Mouse (Mus musculus): Measurements from ENCODE around the gene Rem2. TPM values are rescaled to one million over a fixed set of nuclear protein-coding genes. Genes with fewer than 3 reads are reported as not detected.

The Rem2 gene
- polyA plus RNA-seq, 1 experiment from 2014 or later, result 0.34 TPM

DNA sequence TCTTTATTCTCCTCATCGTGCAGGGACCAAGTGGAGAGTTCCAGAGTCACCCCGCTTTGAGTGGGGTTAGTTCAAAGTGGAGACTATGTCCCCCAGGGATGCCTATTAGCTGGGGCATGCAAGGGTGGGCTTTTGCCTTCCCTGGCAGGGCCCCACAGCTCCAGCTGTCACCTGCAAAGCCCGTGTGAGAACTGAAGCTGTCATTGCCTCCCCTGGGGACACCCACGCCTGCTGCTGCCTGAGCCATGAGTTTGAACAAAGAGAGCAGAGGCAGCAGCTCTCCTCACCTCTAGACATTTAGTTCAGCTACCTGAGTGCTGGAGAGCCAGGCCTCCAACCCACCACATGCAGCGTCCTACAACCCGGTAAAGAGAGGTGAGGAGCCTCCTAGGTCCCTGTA is 4.8 kb downstream of the Rem2 start:
- Histone ChIP-seq H3K4me3 (ENCODE audit: low read depth, low read length) (no peak overlapping the region), H3K4me2 (ENCODE audit: low read depth, low read length) (no peak overlapping the region), H3K27ac (ENCODE audit: low read length) (no peak overlapping the region), H3K27me3 (ENCODE audit: control insufficient read depth, insufficient read depth, low read depth, low read length) (peaks cover 53% of the 10 kb centered on the region), H3K9ac (ENCODE audit: low read depth, low read length) (no peak overlapping the region), H3K36me3 (ENCODE audit: control insufficient read depth, insufficient read depth) (no peaks in the 10 kb centered on the region), H3K4me1 (ENCODE audit: control insufficient read depth, low read depth, low read length) (peaks cover 6% of the 10 kb centered on the region), H3K9me3 (replicated peaks; ENCODE audit: control insufficient read depth, low read length) (no peaks in the 10 kb centered on the region)
- no peak for ATAC-seq (ENCODE audit: low read depth)
- WGBS (ENCODE audit: insufficient replicate concordance), result 57% methylated on average over 6 of the region's 6 CpGs

DNA sequence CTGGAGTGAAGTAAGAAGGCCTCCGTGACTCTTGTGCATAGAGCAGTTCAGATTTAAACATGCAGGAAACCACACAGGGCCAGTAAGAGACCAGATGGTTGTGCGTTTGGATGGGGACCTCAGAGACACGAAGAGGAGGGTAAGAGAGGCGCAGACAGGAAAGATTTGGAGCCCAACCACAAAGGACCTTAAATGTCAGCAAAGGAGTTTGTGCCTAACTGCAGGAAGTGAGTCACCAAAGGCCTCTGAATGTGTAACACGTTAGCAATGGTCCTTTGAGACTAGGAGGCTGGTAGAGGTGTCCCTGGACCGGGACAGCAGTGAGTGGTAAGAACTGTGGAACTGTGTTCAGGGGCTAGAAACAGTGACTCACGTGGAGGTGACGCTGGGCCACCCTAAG is 5.5 kb downstream of the Rem2 start:
- Histone ChIP-seq H3K4me3 (ENCODE audit: low read depth, low read length) (no peak overlapping the region), H3K27me3 (ENCODE audit: control insufficient read depth, insufficient read depth, low read depth, low read length) (peaks cover 46% of the 10 kb centered on the region), H3K27ac (ENCODE audit: low read length) (no peak overlapping the region), H3K4me1 (ENCODE audit: control insufficient read depth, low read depth, low read length) (peaks cover 6% of the 10 kb centered on the region), H3K9ac (ENCODE audit: low read depth, low read length) (no peak overlapping the region), H3K36me3 (ENCODE audit: control insufficient read depth, insufficient read depth) (no peaks in the 10 kb centered on the region), H3K4me2 (ENCODE audit: low read depth, low read length) (no peak overlapping the region), H3K9me3 (replicated peaks; ENCODE audit: control insufficient read depth, low read length) (no peaks in the 10 kb centered on the region)
- WGBS (ENCODE audit: insufficient replicate concordance), result 27% methylated on average over 8 of the region's 8 CpGs
- ATAC-seq (ENCODE audit: low read depth), result no peak

DNA sequence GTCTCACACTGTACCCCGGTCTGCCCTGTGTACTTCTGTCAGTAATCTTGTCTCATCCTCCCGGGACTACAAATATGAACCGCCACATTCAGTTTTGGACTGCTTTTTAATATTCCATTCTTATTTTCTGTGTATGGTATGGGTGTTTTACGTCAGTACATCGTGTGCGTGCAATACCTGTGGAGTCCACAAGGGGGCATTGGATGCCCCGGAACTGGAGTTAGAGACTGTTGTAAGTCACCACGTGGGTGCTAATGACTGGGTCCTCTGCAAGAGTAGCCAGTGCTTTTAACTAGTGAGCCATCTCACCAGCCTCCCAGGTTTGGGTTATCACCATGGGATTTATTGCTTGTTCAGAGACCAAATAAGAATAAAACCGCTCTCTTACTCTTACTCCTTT is 6.6 kb downstream of the Rem2 start:
- WGBS (ENCODE audit: insufficient replicate concordance), result 40% methylated on average over 9 of the region's 9 CpGs
- H3K4me1 ChIP-seq (ENCODE audit: control insufficient read depth, low read depth, low read length), result peaks cover 4% of the 10 kb centered on the region
- no peak overlapping the region for H3K9ac ChIP-seq (ENCODE audit: low read depth, low read length)
- H3K9me3 ChIP-seq (replicated peaks; ENCODE audit: control insufficient read depth, low read length), result no peaks in the 10 kb centered on the region
- H3K4me3 ChIP-seq (ENCODE audit: low read depth, low read length), result no peak overlapping the region
- no peak overlapping the region for H3K4me2 ChIP-seq (ENCODE audit: low read depth, low read length)
- no peak overlapping the region for H3K27ac ChIP-seq (ENCODE audit: low read length)
- H3K36me3 ChIP-seq (ENCODE audit: control insufficient read depth, insufficient read depth), result no peaks in the 10 kb centered on the region
- H3K27me3 ChIP-seq (ENCODE audit: control insufficient read depth, insufficient read depth, low read depth, low read length), result peaks cover 35% of the 10 kb centered on the region
- no peak for ATAC-seq (ENCODE audit: low read depth)

DNA sequence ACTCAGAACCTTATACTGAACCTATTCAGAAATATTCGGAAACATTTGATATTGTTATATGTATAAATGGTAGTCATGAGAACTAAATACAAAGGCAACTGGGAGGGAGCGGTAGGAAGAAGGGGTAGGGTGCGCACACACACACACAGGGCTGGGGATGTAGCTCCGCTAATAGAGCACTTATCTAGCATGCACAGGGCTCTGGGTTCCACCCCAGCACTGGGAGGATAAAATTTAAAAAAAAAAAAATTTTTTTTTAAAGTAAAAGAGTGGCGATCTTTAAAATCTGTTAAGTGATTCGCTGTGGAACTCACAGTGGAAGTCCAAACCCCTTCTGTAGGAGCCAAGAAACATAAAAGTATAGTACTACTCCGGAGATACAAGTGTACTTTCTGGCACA is 10.0 kb downstream of the Rem2 start:
- Histone ChIP-seq H3K4me1 (ENCODE audit: control insufficient read depth, low read depth, low read length) (no peaks in the 10 kb centered on the region), H3K4me3 (ENCODE audit: low read depth, low read length) (no peak overlapping the region), H3K9me3 (replicated peaks; ENCODE audit: control insufficient read depth, low read length) (no peaks in the 10 kb centered on the region), H3K4me2 (ENCODE audit: low read depth, low read length) (no peak overlapping the region), H3K27me3 (ENCODE audit: control insufficient read depth, insufficient read depth, low read depth, low read length) (peaks cover 3% of the 10 kb centered on the region; the same call in 1 of the 2 replicates), H3K27ac (ENCODE audit: low read length) (no peak overlapping the region), H3K9ac (ENCODE audit: low read depth, low read length) (no peak overlapping the region), H3K36me3 (ENCODE audit: control insufficient read depth, insufficient read depth) (no peaks in the 10 kb centered on the region)
- ATAC-seq (ENCODE audit: low read depth), result no peak
- 36% methylated on average over 7 of the region's 7 CpGs for WGBS (ENCODE audit: insufficient replicate concordance)

DNA sequence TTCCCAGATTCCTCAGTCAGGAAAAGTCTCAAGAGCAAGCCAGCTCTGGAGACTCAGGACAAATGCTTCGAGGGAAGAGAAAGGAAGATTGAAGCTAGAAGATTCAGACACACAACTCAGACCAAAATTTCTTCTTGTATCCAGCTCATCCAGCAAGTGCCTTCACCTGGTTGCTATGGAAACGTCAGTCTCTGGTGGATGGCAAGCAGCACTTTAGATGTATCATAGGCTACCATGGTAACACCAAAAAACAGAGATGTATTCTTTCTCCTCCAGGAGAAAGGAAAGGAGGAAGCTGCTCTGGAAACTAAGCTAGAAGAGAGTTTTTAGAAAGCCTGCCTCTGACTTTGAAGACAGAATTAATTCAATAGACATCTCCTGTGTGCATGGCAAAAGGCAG is 11.8 kb downstream of the Rem2 start:
- H3K27me3 ChIP-seq (ENCODE audit: control insufficient read depth, insufficient read depth, low read depth, low read length), result no peaks in the 10 kb centered on the region
- no peak for ATAC-seq (ENCODE audit: low read depth)
- no peak overlapping the region for H3K27ac ChIP-seq (ENCODE audit: low read length)
- H3K4me2 ChIP-seq (ENCODE audit: low read depth, low read length), result no peak overlapping the region
- H3K9ac ChIP-seq (ENCODE audit: low read depth, low read length), result no peak overlapping the region
- no peaks in the 10 kb centered on the region for H3K9me3 ChIP-seq (replicated peaks; ENCODE audit: control insufficient read depth, low read length)
- no peak overlapping the region for H3K4me3 ChIP-seq (ENCODE audit: low read depth, low read length)
- H3K36me3 ChIP-seq (ENCODE audit: control insufficient read depth, insufficient read depth), result no peaks in the 10 kb centered on the region
- no peaks in the 10 kb centered on the region for H3K4me1 ChIP-seq (ENCODE audit: control insufficient read depth, low read depth, low read length)
- WGBS (ENCODE audit: insufficient replicate concordance), result 39% methylated on average over 2 of the region's 2 CpGs

DNA sequence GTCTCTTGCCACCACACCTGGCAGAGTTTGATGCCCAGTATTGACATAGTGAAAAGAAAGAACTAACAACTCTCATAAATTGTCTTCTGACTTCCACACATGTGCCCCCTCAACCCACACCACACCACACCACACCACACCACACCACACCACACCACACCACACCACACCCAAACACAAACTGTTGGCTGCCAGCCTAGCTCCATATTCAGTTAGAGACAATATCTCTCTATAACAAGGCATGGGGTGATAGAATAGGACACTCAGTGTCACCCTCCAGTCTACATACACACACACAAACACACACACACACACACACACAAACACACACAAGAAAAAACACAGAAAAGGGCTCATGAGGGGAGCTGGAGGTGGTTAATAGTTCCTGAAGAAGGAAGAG is 12.4 kb downstream of the Rem2 start:
- ATAC-seq (ENCODE audit: low read depth), result no peak
- no peak overlapping the region for H3K27ac ChIP-seq (ENCODE audit: low read length)
- no peaks in the 10 kb centered on the region for H3K36me3 ChIP-seq (ENCODE audit: control insufficient read depth, insufficient read depth)
- H3K4me2 ChIP-seq (ENCODE audit: low read depth, low read length), result no peak overlapping the region
- no peak overlapping the region for H3K4me3 ChIP-seq (ENCODE audit: low read depth, low read length)
- H3K4me1 ChIP-seq (ENCODE audit: control insufficient read depth, low read depth, low read length), result no peaks in the 10 kb centered on the region
- H3K9ac ChIP-seq (ENCODE audit: low read depth, low read length), result no peak overlapping the region
- H3K9me3 ChIP-seq (replicated peaks; ENCODE audit: control insufficient read depth, low read length), result no peaks in the 10 kb centered on the region
- no peaks in the 10 kb centered on the region for H3K27me3 ChIP-seq (ENCODE audit: control insufficient read depth, insufficient read depth, low read depth, low read length)

DNA sequence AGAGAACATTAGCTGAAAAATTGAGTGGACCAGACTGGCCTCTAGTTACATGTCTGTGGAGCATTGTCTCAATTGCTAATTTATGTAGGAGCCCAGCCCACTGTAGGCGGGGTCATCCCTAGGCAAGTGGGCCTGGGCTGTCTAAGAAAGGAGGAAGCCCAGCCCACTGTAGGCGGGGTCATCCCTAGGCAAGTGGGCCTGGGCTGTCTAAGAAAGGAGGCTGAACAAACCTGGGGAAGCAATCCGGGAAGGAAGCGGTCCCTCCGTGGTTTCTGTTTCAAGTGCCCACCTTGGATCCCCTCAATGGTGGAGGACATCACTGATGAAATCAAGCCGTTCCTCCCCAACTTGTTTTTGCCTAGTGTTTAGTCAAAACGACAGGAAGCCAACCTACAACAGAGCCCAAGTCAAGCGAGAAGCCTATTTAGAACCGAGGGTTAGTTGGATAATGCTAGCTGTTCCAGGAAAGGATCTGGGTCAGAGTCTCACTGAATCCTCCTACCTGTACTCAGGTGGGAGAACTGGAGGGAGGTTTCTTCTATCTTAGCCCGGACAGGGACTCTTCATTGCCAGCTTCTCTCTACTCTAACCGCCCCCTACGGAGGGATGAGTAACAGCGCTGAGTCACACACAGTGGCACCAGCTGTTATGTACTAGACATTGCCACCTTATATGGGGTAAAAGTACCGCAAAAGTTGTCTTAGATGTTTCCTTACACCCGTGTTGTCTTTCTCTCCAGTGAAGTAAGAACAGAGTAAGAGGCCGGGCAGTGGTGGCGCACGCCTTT is 16.6 kb downstream of the Rem2 start:
- Histone ChIP-seq H3K36me3 (ENCODE audit: control insufficient read depth, insufficient read depth) (no peaks in the 10 kb centered on the region), H3K4me2 (ENCODE audit: low read depth, low read length) (0 out of 2 replicates have a peak overlapping the region, but pooled peaks have one; percentile 4), H3K9ac (ENCODE audit: low read depth, low read length) (no peak overlapping the region), H3K4me3 (ENCODE audit: low read depth, low read length) (no peak overlapping the region), H3K4me1 (ENCODE audit: control insufficient read depth, low read depth, low read length) (no peaks in the 10 kb centered on the region), H3K9me3 (replicated peaks; ENCODE audit: control insufficient read depth, low read length) (no peaks in the 10 kb centered on the region), H3K27me3 (ENCODE audit: control insufficient read depth, insufficient read depth, low read depth, low read length) (no peaks in the 10 kb centered on the region), H3K27ac (ENCODE audit: low read length) (no peak overlapping the region)
- 51% methylated on average over 18 of the region's 18 CpGs for WGBS (ENCODE audit: insufficient replicate concordance)
- peak; percentile 69 for ATAC-seq (ENCODE audit: low read depth)

DNA sequence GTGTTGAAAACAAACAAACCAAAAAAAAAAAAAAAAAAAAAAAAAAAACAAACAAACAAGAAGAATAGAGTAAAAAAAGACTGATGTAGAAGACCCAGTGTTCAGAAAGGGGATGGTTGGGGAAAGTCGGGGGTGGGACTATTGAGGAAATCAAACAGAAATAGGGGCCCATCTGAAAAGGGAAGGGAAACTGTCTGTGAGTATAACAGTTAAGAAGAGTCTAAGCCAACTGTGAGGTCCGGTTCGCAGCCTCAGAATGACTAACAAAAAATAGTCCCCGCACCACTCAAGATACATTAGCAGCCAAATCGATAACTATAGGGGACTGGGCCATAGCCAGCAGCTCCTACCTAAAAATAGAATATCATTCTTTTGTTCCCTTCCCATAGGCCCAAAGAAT is 17.3 kb downstream of the Rem2 start:
- Histone ChIP-seq H3K9me3 (replicated peaks; ENCODE audit: control insufficient read depth, low read length) (no peaks in the 10 kb centered on the region), H3K4me2 (ENCODE audit: low read depth, low read length) (no peak overlapping the region), H3K4me3 (ENCODE audit: low read depth, low read length) (no peak overlapping the region), H3K4me1 (ENCODE audit: control insufficient read depth, low read depth, low read length) (no peaks in the 10 kb centered on the region), H3K36me3 (ENCODE audit: control insufficient read depth, insufficient read depth) (no peaks in the 10 kb centered on the region), H3K27me3 (ENCODE audit: control insufficient read depth, insufficient read depth, low read depth, low read length) (no peaks in the 10 kb centered on the region), H3K9ac (ENCODE audit: low read depth, low read length) (no peak overlapping the region), H3K27ac (ENCODE audit: low read length) (no peak overlapping the region)
- 73% methylated on average over 5 of the region's 5 CpGs for WGBS (ENCODE audit: insufficient replicate concordance)
- ATAC-seq (ENCODE audit: low read depth), result no peak

DNA sequence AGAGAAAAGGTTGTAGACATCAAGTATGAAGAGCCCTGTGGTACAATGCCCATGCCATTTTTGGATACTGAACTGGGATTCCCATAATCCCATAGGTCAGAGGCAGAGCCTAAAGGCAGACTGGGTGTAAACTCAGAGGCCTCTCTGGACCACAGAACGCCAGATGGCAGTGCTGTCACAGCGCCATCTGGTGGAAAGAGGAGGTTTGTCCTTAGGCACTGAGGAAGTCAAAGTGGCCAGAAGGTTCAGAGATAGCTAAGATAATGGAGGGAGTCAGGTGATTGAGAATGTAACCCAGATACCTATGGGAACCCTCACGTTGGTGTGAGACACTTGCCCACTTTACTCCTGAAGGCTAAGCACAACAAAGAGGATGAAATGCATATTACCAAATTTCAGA is 18.3 kb downstream of the Rem2 start:
- peak; percentile 54; the same call in 1 of the 2 replicates for ATAC-seq (ENCODE audit: low read depth)
- Histone ChIP-seq H3K27ac (ENCODE audit: low read length) (no peak overlapping the region), H3K9ac (ENCODE audit: low read depth, low read length) (no peak overlapping the region), H3K27me3 (ENCODE audit: control insufficient read depth, insufficient read depth, low read depth, low read length) (no peaks in the 10 kb centered on the region), H3K36me3 (ENCODE audit: control insufficient read depth, insufficient read depth) (no peaks in the 10 kb centered on the region), H3K4me3 (ENCODE audit: low read depth, low read length) (no peak overlapping the region), H3K4me1 (ENCODE audit: control insufficient read depth, low read depth, low read length) (no peaks in the 10 kb centered on the region), H3K4me2 (ENCODE audit: low read depth, low read length) (no peak overlapping the region), H3K9me3 (replicated peaks; ENCODE audit: control insufficient read depth, low read length) (no peaks in the 10 kb centered on the region)
- 0% methylated on average over 3 of the region's 3 CpGs for WGBS (ENCODE audit: insufficient replicate concordance)
